Mouse (Mus musculus) neural tube, embryonic 13.5 days (tissue): Measurements from ENCODE around the gene Ttc8. TPM values are rescaled to one million over a fixed set of nuclear protein-coding genes. Genes with fewer than 3 reads are reported as not detected.
"Not testable (repeated sequence)": the region's sequence is repeated elsewhere in the genome, so short reads cannot be mapped to it uniquely, and the experiment has no call there.

Source experiments
- ATAC-seq: fragments of 200-750 bp; cut with Nextera tagmentation; 2 replicates; pipeline ENCODE4 v1.8.0; 2017; ENCODE audit warnings: low read depth, mild to moderate bottlenecking, moderate TSS enrichment, moderate library complexity
- H3K27ac ChIP-seq: fragments of 300-500 bp; sonication (generic); replicated peaks from 2 replicates; pipeline ENCODE4 v1.5.1; 2015; ENCODE audit warnings: moderate library complexity, mild to moderate bottlenecking, inconsistent platforms
- H3K27me3 ChIP-seq: fragments of 300-500 bp; sonication (generic); 2 replicates; pipeline ENCODE4 v1.6.1; 2015; ENCODE audit warnings: mild to moderate bottlenecking, inconsistent platforms
- H3K36me3 ChIP-seq: fragments of 300-500 bp; sonication (generic); 2 replicates; pipeline ENCODE4 v1.6.1; 2015; ENCODE audit warnings: mild to moderate bottlenecking, inconsistent platforms
- H3K4me1 ChIP-seq: fragments of 300-500 bp; sonication (generic); replicated peaks from 2 replicates; pipeline ENCODE4 v1.6.1; 2015; ENCODE audit warnings: inconsistent platforms
- H3K4me2 ChIP-seq: fragments of 300-500 bp; sonication (generic); 2 replicates; pipeline ENCODE4 v1.6.1; 2015; ENCODE audit warnings: inconsistent platforms, mild to moderate bottlenecking, moderate library complexity
- H3K4me3 ChIP-seq: fragments of 300-500 bp; sonication (generic); 2 replicates; pipeline ENCODE4 v1.5.1; 2015; ENCODE audit warnings: mild to moderate bottlenecking, inconsistent platforms
- H3K9ac ChIP-seq: fragments of 300-500 bp; sonication (generic); 2 replicates; pipeline ENCODE4 v1.6.1; 2015; ENCODE audit warnings: moderate library complexity, mild to moderate bottlenecking, inconsistent platforms
- H3K9me3 ChIP-seq: fragments of 300-500 bp; sonication (generic); 2 replicates; pipeline ENCODE4 v1.6.1; 2016; ENCODE audit warnings: inconsistent platforms
- WGBS: fragments of 180-500 bp; shearing (Covaris S2); methylation state at CpG from one replicate; pipeline ENCODE4 v1.1.7; 2015; 5-methylcytosine and 5-hydroxymethylcytosine counted together
- polyA plus RNA-seq: library from polyadenylated mRNA; unstranded; fragments of >200 nt; fragmentation: Nextera tagmentation; extraction: Ambion mirVana; gene quantifications from 2 replicates; pipeline ENCODE4 v1.2.1, GENCODE M21; 2015

The Ttc8 gene
- polyA plus RNA-seq, 1 experiment from 2014 or later, result 30.4 TPM

DNA sequence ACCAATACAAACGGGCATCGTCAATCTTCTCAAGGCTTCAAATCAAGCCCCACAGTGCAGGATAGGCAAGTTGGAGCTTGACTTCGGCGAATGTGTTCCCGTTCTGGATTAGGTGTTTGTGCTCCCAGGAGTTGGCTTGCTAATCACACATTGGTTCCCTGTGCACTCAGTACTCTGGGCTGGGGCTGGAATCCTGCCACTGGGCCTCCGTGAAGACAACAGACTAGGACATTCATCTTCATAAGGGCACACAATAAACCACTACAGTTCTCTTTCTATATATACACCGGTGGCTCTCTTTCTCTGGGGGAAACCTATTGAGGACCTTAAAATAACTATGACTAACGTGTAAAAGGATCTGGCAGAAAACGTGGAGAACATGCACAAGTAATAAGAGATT is 10.3 kb upstream of the Ttc8 start:
- Histone ChIP-seq H3K4me3 (no peak overlapping the region), H3K9ac (no peak overlapping the region), H3K9me3 (no peaks in the 10 kb centered on the region), H3K27me3 (no peaks in the 10 kb centered on the region), H3K36me3 (no peaks in the 10 kb centered on the region), H3K4me2 (no peak overlapping the region), H3K4me1 (no peaks in the 10 kb centered on the region), H3K27ac (no peak overlapping the region)
- ATAC-seq, result no peak
- WGBS, result 63% methylated on average over 9 of the region's 9 CpGs

DNA sequence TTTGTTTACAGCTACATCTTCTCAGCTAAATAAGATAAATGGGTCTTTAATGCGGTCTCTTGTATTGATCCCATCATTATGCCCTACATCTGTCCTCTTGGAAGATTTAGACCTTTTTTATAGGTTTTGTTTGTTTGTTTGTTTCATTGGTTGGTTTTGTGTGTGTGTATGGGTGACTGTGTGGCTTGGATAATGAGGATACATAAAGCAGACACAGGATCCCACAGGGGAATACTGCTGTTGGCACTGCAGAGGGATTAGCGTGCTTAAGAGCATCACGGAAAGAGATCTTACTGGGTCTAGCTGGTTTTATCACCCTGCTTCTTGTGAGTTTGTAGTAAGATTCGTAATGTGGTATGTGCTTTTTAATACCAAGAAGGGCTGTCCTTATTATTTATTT is 10.8 kb downstream of the Ttc8 start:
- Histone ChIP-seq H3K4me2 (no peak overlapping the region), H3K9me3 (no peaks in the 10 kb centered on the region), H3K36me3 (no peaks in the 10 kb centered on the region), H3K4me3 (no peak overlapping the region), H3K9ac (no peak overlapping the region), H3K27ac (no peak overlapping the region; the same call in 1 of the 2 replicates), H3K27me3 (no peaks in the 10 kb centered on the region), H3K4me1 (no peaks in the 10 kb centered on the region)
- 63% methylated on average over 4 of the region's 4 CpGs for WGBS
- no peak for ATAC-seq

DNA sequence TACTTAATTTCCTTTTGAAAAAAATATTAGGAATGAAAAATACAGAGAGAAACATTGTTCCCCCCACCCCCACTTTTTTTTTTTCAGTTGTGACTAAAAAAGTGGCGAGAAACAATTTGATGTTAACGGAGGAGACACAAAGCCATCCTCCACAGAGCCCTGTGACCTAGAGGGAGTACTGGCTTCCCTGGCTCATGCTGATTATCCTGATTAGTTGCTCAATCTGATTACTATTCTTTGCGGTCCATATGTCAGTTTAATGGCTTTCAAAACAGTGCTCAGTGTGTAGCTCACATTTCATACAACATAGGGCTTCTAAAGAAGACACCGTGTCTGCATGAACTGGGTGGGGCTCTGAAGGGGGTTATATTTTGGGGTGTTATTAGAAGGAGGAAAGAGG is 12.1 kb downstream of the Ttc8 start:
- 65% methylated on average over 4 of the region's 4 CpGs for WGBS
- no peaks in the 10 kb centered on the region for H3K36me3 ChIP-seq
- H3K27me3 ChIP-seq, result no peaks in the 10 kb centered on the region
- H3K4me1 ChIP-seq, result no peaks in the 10 kb centered on the region
- no peak overlapping the region for H3K4me3 ChIP-seq
- no peaks in the 10 kb centered on the region for H3K9me3 ChIP-seq
- no peak overlapping the region for H3K9ac ChIP-seq
- no peak overlapping the region for H3K27ac ChIP-seq
- H3K4me2 ChIP-seq, result no peak overlapping the region
- ATAC-seq, result no peak; the same call in 1 of the 2 replicates

DNA sequence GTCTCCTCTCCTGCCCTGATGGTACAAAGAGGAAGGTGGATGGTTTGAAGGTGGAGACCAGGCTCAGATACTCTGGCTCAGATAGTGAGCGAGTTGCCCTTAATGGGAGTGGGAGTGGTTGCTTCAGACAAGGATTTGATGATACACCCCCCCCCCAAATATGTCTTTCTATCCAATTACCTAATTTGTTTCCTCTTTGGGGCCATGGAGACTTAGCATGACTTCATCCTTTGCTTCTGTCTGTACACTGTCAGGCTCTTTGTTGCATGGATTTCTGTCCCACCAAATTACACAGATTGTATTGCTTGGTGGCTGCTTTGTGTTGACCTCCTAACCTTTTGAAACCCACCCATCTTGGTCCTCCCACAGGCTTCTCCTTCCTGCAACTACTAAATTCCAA is 12.5 kb downstream of the Ttc8 start:
- H3K27me3 ChIP-seq, result no peaks in the 10 kb centered on the region

DNA sequence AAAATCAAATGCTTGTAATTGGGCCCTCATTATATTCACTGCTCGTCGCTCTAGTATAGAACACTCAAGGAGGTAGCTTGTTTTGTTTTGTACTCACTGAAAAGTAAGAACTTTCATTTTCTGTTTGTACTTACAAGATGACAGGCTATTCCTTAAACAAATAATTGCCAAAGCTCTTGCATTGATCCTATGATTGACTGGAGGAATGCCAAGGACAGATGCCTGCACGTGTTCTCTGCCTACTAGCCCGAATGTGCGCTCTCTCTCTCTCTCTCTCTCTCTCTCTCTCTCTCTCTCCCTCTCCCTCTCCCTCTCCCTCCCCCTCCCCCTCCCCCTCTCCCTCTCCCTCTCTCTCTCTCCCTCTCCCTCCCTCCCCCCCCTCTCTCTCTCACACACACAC is 30.9 kb downstream of the Ttc8 start:
- WGBS, result 69% methylated on average over 5 of the region's 5 CpGs
- not testable (repeated sequence) for H3K9me3 ChIP-seq, H3K4me1 ChIP-seq, H3K27me3 ChIP-seq, H3K27ac ChIP-seq, H3K4me2 ChIP-seq, H3K4me3 ChIP-seq, H3K9ac ChIP-seq, ATAC-seq
- peaks cover 14% of the 10 kb centered on the region for H3K36me3 ChIP-seq

More for the DNA sequence above, 12.5 kb downstream of the Ttc8 start:
- ATAC-seq, result no peak
- no peak overlapping the region for H3K27ac ChIP-seq
- 95% methylated on average over 1 of the region's 1 CpGs for WGBS
- H3K4me3 ChIP-seq, result no peak overlapping the region
- no peak overlapping the region for H3K9ac ChIP-seq
- H3K4me2 ChIP-seq, result no peak overlapping the region
- H3K4me1 ChIP-seq, result no peaks in the 10 kb centered on the region
- H3K9me3 ChIP-seq, result no peaks in the 10 kb centered on the region
- H3K36me3 ChIP-seq, result no peaks in the 10 kb centered on the region

DNA sequence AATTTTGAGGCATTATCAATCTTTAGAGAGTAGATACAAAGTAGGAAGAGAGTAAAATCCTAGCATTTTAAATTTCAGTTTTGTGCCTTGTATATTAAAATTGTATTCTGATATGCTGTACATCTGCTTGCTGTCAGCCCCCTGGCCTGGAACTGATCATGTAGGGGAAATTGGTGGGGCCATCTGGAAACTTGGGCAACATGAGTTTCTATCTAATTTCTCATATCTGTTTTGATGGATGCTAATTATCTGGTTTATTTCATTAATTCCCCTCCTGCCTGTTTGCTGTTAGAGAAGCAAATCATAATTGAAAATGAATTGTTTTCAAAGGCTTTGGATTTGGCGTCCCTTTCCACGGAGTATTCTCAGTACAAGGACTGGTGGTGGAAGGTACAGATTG is 36.6 kb downstream of the Ttc8 start:
- H3K9me3 ChIP-seq, result no peaks in the 10 kb centered on the region
- WGBS, result 93% methylated on average over 2 of the region's 2 CpGs
- no peak overlapping the region for H3K9ac ChIP-seq
- H3K36me3 ChIP-seq, result peaks cover 8% of the 10 kb centered on the region; the same call in 1 of the 2 replicates
- H3K4me1 ChIP-seq, result no peaks in the 10 kb centered on the region
- no peaks in the 10 kb centered on the region for H3K27me3 ChIP-seq
- H3K4me3 ChIP-seq, result no peak overlapping the region
- H3K27ac ChIP-seq, result no peak overlapping the region
- no peak for ATAC-seq
- no peak overlapping the region for H3K4me2 ChIP-seq

DNA sequence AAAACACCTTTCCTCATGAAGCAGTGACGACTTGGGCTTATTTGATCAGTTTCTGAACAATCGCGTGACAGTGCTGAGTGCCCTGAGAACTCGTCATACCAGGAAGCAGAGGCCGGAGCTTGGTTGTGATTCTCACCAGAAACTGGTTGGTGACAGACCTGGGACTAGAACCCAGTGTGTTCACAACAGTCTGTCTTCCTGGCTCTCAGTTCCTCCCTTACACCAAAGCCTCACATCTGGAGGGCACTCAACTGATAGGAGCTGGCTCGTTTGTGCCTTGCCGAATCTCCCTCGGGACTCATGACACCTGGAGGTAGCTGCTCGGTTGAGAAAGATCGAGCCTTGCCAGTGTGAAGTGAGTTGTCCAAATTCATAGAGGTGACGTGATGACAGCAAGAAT is 37.1 kb downstream of the Ttc8 start:
- no peak overlapping the region for H3K27ac ChIP-seq
- WGBS, result 87% methylated on average over 11 of the region's 11 CpGs
- no peak overlapping the region for H3K9ac ChIP-seq
- H3K9me3 ChIP-seq, result no peaks in the 10 kb centered on the region
- no peak overlapping the region for H3K4me2 ChIP-seq
- H3K36me3 ChIP-seq, result peaks cover 8% of the 10 kb centered on the region; the same call in 1 of the 2 replicates
- H3K4me3 ChIP-seq, result no peak overlapping the region
- no peaks in the 10 kb centered on the region for H3K4me1 ChIP-seq
- no peak for ATAC-seq
- H3K27me3 ChIP-seq, result no peaks in the 10 kb centered on the region

DNA sequence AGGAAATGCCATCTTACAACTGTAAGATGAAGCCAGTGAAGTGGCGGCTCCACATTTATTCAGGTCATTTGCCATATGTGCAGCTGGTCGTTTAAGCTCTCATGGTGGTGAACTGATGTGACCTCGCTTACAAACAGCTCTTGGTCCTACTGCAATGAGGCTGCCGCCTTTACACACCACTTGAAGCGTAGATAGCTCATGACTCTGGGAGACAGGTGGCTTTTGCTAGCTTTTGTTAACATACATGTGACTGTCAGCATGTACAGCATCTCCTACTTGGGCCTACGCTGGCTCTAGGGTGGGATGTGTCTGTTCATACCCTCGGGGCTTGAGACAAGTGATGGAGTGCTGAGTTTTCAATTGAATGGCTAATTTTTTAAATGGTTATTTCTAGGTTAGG is 40.6 kb downstream of the Ttc8 start:
- H3K4me1 ChIP-seq, result peaks cover 7% of the 10 kb centered on the region; the same call in 1 of the 2 replicates
- no peaks in the 10 kb centered on the region for H3K9me3 ChIP-seq
- ATAC-seq, result no peak
- H3K36me3 ChIP-seq, result peaks cover 14% of the 10 kb centered on the region
- no peak overlapping the region for H3K9ac ChIP-seq
- no peaks in the 10 kb centered on the region for H3K27me3 ChIP-seq
- no peak overlapping the region for H3K4me3 ChIP-seq
- 63% methylated on average over 7 of the region's 7 CpGs for WGBS
- no peak overlapping the region for H3K27ac ChIP-seq
- H3K4me2 ChIP-seq, result no peak overlapping the region

DNA sequence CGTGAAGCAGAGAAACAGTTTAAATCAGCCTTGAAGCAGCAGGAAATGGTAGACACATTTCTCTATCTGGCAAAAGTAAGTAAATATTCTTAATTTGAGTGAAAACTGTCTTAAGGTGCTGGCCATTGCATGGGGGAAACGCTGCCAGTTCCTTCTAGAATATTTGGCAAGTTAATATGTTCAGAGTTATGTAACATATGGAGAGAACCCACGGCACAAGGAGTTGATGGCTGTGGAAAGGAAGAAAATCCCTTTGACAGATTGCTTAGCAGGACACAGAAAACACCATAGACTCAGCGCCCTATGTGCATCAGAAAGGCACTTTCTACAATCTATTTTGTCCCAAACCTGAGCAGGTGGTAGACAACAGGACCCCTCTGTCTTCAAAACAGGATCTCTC is 41.0 kb downstream of the Ttc8 start:
- Histone ChIP-seq H3K9me3 (no peaks in the 10 kb centered on the region), H3K4me3 (no peak overlapping the region), H3K27ac (no peak overlapping the region), H3K4me2 (no peak overlapping the region), H3K9ac (no peak overlapping the region), H3K36me3 (peaks cover 14% of the 10 kb centered on the region), H3K27me3 (no peaks in the 10 kb centered on the region), H3K4me1 (peaks cover 7% of the 10 kb centered on the region; the same call in 1 of the 2 replicates)
- ATAC-seq, result no peak
- WGBS, result 83% methylated on average over 4 of the region's 4 CpGs

DNA sequence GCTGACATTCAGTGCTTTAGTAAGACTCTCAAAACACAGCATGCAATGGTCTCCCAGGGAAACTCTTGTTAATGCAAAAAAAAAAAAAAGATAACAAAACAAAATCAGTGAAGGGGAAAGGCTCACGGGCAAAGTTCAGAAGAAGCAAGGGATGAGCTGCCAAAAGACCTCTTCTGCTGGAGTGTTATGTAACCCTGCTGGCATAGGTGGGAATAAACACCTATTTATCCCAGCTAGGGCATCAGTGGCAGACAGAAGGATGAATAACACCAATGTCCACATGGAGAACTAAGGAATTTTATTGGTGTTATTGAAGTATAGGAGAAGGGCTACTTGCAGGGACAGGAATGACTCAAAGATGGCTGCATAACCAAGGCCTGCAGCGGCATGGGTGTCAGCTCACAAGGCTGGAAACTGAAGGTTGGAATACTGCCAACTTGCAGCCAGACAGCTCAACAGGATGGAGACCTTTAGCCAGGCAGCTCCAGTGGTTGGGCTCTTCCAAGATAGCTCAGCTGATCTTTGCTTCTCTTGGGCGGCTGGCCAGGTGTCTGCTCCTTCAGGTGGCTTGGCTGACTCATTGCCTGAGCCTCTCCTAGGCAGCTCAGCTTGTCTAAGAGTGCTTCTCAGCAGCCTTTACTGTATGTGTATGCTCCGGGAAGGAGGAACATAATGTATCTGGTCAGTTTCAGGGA is 45.2 kb downstream of the Ttc8 start:
- Histone ChIP-seq H3K9me3 (no peaks in the 10 kb centered on the region), H3K4me2 (no peak overlapping the region), H3K4me3 (no peak overlapping the region), H3K36me3 (peaks cover 9% of the 10 kb centered on the region; the same call in 1 of the 2 replicates), H3K4me1 (peaks cover 7% of the 10 kb centered on the region; the same call in 1 of the 2 replicates), H3K27ac (no peak overlapping the region), H3K27me3 (no peaks in the 10 kb centered on the region), H3K9ac (no peak overlapping the region)
- 70% methylated on average over 4 of the region's 4 CpGs for WGBS
- ATAC-seq, result no peak

DNA sequence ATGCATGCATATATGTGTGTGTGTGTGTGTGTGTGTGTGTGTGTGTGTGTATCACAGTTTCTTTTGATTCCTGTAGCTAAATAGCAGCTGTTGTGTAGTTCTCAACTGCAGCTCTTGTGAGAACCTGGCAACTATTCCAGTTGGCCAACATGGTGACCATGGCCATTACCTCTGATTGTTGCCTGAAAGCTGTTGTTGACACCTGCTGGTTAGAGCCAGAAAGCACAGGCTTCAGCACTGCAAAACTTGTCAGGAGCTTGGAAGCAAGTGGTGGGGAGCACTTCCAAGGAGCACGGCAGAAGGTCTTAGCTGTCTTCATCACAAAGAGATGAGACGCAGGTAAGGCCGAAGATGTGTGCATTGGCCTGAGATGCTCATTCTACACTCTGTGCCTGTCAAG is 51.9 kb downstream of the Ttc8 start:
- Histone ChIP-seq H3K27ac (no peak overlapping the region), H3K36me3 (peaks cover 35% of the 10 kb centered on the region), H3K9ac (no peak overlapping the region), H3K4me2 (no peak overlapping the region), H3K4me1 (peaks cover 6% of the 10 kb centered on the region; the same call in 1 of the 2 replicates), H3K9me3 (no peaks in the 10 kb centered on the region), H3K4me3 (no peak overlapping the region), H3K27me3 (no peaks in the 10 kb centered on the region)
- ATAC-seq, result no peak
- over 99% methylated on average over 3 of the region's 3 CpGs for WGBS

DNA sequence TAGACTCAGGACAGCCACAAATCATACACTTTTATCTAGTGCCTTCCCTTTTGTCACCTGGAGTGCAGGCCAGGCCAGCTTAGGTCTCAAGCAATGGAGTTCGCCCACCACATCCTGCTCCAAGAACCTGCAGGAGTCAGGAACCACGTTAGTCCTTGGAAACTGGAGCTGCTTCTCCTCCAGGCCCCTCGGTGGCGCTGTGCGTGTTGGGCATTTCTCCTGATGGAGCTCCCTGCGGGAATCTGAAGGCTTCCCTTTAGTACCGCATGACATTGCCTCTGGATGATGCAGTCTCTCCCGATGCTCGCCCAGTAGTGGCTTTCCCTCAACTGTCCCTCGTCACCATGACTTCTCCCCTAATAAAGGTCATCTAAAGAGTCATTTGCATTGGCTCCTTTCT is 53.1 kb downstream of the Ttc8 start:
- no peak overlapping the region for H3K4me2 ChIP-seq
- 90% methylated on average over 10 of the region's 10 CpGs for WGBS
- H3K36me3 ChIP-seq, result peaks cover 43% of the 10 kb centered on the region
- H3K9me3 ChIP-seq, result no peaks in the 10 kb centered on the region
- no peaks in the 10 kb centered on the region for H3K27me3 ChIP-seq
- no peak for ATAC-seq
- H3K9ac ChIP-seq, result no peak overlapping the region
- H3K27ac ChIP-seq, result no peak overlapping the region
- peaks cover 6% of the 10 kb centered on the region; the same call in 1 of the 2 replicates for H3K4me1 ChIP-seq
- no peak overlapping the region for H3K4me3 ChIP-seq
